Mouse (Mus musculus) thymus, adult 2 months (tissue): ENCODE results near the gene 1500009L16Rik.

Source experiments
- CTCF ChIP-seq: fragments of 200-500 bp; IDR thresholded peaks from 2 replicates; pipeline ENCODE4 v1.5.1; 2012; ENCODE audit warnings: mild to moderate bottlenecking, control low read depth, low read length, moderate library complexity, borderline replicate concordance; ENCODE audit not compliant: control insufficient read depth, poor library complexity, insufficient read depth; ENCODE audit errors: extremely low read depth
- POLR2A ChIP-seq: fragments of 200-500 bp; IDR thresholded peaks from 2 replicates; pipeline ENCODE4 v1.6.1; 2012; ENCODE audit warnings: mild to moderate bottlenecking, low read length, control low read depth, moderate library complexity; ENCODE audit not compliant: control insufficient read depth, poor library complexity, insufficient read depth; ENCODE audit errors: extremely low read depth

DNA sequence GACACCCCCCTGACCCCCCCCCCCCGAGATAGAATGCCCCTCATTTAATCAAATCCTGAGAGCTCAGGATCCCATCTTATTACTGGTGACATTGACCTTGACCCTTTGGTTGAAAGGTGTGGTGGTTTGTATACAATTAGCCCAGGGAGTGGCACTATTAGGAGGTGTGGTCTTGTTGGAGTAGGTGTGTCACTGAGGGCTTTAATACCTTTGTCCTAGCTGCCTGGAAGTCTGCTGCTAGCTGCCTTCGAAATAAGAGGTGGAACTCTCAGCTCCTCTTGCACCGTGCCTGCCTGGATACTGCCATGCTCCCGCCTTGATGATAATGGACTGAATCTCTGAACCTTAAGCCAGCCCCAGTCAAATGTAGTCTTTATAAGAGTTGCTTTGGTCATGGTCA, 41.2 kb downstream of the 1500009L16Rik start:
- TF ChIP-seq CTCF: no peak
- TF ChIP-seq POLR2A: no peak
